Mouse (Mus musculus) spleen, adult 18-20 months (tissue): ENCODE results near the gene Actb.

Source experiments
- DNase-seq, 2 experiments: peaks; one replicate each; pipeline ENCODE4 v3.0.0; 2022; ENCODE audit warnings: mixed read lengths in 2 of 2

The Actb gene

GRCm38 (mm10) chr5:142906532-142907047 is at the start of gene Actb:
Gene Actb, minus strand, starts transcription at chr5:142906754.
- peak; percentile 95 for DNase-seq

DNA sequence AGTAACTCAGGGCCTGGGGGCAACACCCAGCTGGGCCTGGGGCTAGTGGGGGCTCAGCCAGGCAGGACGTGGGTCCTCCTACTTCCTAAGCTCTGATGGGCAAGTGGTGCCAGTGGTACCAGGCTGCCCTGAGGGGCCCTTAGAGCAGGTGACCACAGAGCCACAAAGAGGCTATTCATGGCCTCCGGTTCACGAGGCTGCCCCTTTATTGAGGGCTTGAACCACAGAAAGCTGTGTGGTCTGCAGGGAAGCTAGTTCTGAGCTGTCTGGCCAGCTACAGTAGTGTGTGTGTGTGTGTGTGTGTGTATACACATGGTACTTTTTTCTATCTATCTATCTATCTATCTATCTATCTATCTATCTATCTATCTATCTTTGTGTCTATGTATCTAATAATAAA is 47.1 kb upstream of the Actb start:
- DNase-seq, result no peak

DNA sequence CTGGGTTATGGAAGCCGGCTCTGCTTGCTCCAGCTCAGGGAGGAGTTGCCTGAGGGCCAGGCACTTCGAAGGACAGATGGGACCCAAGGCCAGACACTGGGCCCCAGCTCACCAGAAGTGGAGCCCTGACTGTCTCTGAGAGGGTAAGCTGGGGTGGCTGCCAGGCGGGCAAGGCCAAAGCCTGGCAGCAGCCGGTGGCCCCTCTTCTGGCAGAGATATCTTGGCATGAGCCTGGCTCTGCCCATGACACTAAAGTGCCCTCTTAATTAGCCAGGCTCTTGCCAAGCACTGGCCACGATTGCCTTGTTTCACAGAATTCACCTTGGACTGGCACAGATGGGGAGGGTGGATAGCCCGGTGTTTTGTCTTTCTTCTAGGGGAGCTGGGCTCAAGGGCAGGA is 43.9 kb upstream of the Actb start:
- no peak for DNase-seq

DNA sequence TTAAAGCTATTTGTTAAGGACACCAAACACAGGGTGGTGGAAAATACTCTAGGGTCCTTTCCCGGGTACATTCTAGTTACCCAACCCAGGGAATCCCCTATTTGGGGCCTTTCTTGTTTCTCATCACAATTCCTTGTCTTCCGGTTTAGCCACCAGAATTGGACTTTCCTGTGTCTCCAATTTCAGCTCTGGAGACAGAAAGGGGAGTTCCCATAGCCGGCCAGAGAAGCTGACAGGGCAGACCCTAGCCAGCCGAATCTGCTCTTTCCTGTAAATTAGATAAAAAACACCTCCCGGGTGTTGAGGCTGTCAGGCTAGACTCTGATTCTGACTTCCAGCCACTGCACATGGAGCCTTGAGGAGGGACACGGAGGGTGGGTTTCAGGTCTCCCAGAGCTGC is 43.0 kb upstream of the Actb start:
- DNase-seq, result no peak

DNA sequence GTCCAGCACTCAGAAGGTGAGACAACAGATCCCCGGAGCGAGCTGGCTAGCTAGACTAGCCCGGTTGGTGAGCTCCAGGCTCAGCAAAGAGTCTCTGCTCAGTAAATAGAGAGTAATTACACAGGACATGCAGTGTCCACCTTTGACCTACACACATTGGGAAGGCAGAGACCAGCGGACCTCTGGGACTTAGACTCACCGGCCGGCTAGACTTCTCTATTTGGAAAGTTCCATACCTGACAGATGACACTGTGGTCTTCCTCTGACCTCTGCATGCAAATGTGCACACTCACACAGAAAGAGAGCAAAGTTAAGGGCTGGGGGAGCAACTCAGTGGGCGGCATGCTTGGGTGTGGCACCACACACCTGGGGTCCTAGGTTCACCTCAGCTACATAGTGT is 40.9 kb upstream of the Actb start:
- DNase-seq, result no peak

DNA sequence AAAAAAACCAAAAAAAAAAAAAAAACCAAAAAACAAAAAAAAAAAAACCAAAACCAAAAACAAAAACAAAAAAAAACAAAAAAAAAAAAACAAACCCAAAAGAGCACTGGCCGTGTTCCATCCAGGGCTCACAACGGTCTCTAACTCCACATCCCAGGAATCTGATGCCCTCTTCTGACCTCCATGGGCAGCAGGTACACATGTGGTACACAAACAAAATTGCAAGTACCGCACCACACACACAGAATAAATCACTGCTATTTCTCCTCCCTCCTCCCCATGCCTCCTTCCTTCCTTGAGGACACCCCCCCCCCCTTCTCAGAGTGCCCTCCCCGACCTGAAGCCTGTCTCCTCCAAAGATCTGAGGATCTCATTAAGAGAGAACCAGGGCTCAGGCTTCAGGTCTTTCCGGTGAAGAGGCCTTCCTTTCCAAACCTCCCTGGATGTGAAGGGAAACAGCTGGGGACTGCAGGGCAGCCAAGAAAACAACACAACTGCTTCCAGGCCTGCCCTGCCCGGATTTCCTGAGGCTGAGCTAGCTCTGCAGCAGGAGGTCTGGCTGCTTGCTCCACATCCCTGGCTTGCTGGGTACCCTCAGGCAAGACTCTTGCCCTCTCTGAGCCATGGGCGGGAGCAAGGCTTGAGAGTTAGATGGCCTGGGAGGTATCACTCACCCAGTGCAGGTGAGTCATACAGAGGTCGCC is 38.6 kb upstream of the Actb start:
- no peak for DNase-seq

DNA sequence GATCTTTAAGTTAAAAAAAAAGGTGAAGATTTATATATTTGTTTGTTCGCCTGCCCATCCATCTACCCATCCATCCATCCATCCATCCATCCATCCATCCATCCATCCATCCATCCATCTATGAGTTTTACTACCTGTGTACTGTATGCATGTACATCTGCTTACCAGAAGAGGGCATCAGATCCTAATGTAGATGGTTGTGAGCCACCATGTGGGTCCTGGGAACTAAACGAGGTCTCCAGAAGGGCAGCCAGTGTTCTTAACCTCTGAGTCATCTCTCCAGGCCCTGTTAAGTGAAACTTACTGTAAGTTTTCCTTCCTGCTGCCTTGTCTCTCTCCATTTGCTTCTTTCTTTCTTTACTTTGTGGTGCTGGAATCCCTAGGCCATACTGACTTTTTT is 33.8 kb upstream of the Actb start:
- DNase-seq, result no peak

DNA sequence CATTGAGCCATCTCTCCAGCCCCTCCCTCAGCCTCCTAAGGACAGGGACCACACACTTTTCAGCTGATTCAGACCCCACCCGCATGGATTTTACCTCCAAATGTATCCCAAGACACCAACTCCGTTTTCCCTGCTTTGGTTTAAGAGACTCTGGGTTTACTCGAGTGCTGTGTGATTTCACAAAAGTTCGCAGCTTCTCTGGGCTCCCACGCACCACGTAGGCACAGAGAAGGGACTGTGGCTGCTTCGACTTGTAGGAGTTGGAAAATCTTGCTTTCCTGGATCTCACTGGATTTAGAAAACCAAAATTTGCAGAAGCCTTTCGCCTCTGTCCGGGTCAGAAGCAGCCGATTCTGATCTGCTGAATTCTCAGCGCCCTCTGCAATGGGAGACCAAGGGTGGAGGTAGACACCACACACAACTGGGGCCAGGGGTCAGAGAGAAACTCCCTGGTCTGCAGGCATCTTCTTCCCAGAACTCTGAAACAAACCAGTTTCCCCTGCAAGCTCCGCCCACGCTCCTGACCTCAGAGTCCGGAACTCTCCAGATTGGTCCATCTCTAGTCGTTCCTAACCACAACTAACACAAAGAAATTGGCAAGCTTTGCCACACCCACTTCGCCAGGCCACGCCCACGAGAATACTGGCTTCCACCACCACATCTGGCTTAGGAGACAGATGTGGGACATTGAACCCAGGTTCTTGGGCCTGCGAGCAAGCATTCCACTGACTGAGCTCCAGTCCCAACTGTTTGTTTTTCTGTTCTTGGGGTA is 31.6 kb upstream of the Actb start:
- no peak for DNase-seq

DNA sequence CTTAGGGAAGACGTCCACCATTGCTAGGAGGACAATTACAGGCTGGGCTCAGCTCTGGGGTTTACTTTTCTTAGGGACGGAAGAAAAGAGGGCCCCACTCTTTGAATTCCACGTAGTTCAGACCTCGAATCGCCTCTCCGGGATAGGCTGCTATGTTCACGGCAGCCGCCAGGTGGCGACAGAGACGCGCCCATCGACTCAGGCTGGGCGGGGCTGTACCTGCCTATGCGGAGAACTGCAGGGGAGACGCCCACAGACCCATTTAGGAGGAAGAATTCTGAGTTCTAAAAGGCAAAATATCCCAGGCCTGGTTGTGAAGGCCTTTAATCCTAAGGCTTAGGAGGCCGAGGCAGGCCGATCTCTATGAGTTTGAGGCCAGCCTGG is 29.8 kb upstream of the Actb start:
- peak; percentile 63 to 86 for DNase-seq

- peak; percentile 42 to 55 for DNase-seq
Observed at GRCm38 (mm10) chr5:142935642-142936335, 29.2 kb upstream of the Actb start.

DNA sequence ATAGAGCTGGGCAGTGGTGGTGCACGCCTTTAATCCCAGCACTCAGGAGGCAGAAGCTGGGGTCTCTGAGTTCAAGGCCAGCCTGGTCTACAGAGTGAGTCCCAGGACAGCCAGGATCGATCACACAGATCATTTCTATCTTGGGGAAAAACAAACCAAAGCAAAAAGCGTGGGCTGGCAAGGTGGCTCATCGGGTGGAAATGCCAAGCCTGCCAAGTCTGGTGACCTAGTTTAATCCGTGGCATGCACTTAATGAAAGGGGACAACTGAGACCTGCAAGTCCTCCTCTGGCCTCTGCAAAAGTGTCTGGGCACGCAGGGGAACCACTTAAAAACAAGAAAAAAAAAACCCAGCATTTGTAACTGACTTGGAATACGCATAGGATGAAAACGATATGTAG is 26.2 kb upstream of the Actb start:
- no peak for DNase-seq

- DNase-seq, result peak; percentile 48 to 74
Observed at GRCm38 (mm10) chr5:142932084-142932685, 25.6 kb upstream of the Actb start.

DNA sequence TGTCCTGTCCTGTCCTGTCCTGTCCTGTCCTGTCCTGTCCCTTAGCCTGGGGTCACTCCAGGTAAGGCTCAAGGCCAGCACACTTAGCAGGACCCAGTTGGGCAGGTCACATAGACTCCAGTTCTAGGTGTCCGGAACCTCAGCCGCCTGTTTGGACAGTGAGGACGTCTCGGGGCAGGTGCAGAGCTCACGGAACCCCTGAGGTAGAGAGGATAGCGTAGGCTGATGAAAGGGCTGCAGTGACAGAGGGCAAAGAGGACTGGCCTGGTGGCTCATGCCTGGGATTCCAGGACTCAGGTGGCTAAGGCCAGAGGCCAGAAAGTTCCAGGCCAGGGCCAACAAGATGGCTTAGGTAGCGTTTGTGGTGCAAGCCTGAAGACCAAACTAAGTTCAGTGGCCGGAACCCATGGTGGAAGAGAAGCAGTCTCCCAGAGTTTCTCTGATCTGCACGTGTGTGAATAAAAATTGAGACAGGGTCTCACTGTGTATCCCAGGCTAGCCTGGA is 24.7 kb upstream of the Actb start:
- DNase-seq, result no peak

GRCm38 (mm10) chr5:142929400-142929752 is 22.8 kb upstream of the Actb start:
- DNase-seq, result no peak

DNA sequence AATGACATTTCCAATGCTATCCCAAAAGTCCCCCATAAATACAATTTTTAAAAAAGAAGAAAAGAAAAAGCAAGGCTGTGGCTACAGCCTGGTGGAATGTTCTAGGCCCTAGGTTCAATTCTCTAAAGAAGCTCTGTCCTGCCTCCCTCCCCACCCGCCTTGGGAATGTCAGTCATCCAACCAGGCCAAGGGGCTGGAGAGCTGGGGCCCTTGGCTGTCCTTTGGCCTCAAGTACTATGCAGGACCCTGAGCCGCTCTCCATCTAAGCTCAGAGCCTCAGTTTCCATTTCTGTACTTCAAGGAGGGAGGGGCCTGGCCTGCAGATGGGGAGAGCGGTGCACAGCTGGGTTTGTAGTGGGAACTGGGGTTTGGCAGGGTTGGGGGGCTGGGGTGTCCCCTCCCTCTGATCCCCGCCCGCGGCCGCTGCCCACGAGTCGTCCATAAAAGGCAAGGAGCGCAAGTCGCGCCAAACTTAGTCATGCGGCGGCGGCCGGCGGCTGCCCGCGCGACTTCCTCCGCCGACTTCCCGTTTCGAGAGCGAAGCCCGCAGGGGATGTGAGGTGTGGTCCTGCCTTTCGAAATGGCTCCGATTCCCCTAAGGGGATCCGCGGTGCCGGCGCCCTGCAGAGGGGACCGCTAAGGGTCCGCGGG is 22.3 kb upstream of the Actb start:
- DNase-seq, result peak; percentile 87 to 89

- no peak for DNase-seq
Observed at GRCm38 (mm10) chr5:142927341-142927930, 20.9 kb upstream of the Actb start.

GRCm38 (mm10) chr5:142926940-142927228 is 20.3 kb upstream of the Actb start:
- no peak for DNase-seq

DNA sequence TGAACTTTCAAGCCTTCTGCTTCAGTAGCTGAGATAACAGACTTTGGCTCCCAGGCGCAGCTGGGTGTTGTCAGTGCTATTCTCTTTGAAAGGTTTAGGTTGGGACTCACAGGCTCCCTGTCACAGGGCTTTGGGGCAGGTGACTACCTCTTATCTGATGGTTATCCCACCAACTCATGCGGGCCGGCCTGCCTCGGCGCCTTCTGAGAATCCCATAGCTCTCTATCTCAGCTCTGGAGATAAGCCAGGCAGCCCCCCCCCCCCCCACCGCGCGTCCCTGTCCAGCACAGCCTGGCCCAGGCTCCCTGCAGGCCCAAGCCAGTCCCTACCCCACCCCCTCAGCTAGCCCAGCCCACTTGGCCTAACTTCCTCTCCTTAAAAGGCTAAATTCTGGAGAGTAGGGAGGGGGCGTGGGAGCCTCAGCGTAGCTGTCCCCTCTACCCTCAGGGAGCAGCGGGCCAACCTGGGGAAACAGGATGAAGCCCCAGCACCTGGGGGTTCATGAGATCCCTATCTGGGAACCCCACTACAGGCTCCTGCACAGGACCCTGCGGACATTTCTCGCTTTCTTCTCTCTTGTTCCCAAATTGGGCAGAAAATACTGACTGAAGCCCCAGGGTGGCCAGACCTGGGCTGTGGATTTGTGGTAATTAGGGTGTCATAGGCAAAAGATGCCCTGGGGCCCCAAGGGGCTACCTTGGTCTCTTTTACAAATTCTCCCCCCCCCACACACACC is 19.8 kb upstream of the Actb start:
- DNase-seq, result peak in 1 of 2 experiments; percentile 42

GRCm38 (mm10) chr5:142924336-142924959 is 17.9 kb upstream of the Actb start:
- no peak for DNase-seq

- no peak for DNase-seq
Observed at GRCm38 (mm10) chr5:142923781-142924180, 17.2 kb upstream of the Actb start.

DNA sequence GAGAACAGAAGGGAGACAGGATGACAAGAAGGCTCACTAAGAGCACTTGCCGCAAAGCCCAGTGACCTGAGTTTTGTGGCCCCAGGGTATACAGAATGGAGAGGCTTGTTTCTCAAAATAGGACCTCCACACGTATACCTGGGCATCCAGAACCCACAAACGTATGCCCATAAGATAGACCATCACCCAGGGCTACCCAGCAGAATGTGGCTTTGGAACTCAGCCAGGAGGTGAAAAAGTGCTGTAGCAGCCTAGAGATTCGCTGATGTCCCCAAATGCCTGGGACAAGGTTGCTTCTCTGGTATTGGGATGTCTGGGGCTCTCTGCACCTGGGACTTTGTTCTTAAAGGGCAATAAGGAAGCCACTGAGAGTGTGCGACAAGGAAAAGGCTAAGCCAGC is 15.7 kb upstream of the Actb start:
- no peak for DNase-seq
